Mouse (Mus musculus) retina, postnatal 1 day (tissue): Measurements from ENCODE around the gene Idua.
"Not testable (repeated sequence)": the region's sequence is repeated elsewhere in the genome, so short reads cannot be mapped to it uniquely, and the experiment has no call there.

Source experiments
- DNase-seq: peaks from one replicate; pipeline ENCODE4 v3.0.0-alpha.2; 2012

Gene Idua

GRCm38 (mm10) chr5:108659698-108660631, at the start of gene Idua:
Gene Idua (plus strand): TSS chr5:108660331.
- DNase-seq, result no peak

- DNase-seq, result no peak
These were observed 49.7 kb upstream of the Idua start for GRCm38 (mm10) chr5:108610426-108610825.

- no peak for DNase-seq
These were observed 38.3 kb upstream of the Idua start for GRCm38 (mm10) chr5:108621870-108622269.

GRCm38 (mm10) chr5:108626050-108626660, 34.0 kb upstream of the Idua start:
- DNase-seq, result no peak

- no peak for DNase-seq
These were observed 31.1 kb upstream of the Idua start for GRCm38 (mm10) chr5:108628891-108629633.

DNA sequence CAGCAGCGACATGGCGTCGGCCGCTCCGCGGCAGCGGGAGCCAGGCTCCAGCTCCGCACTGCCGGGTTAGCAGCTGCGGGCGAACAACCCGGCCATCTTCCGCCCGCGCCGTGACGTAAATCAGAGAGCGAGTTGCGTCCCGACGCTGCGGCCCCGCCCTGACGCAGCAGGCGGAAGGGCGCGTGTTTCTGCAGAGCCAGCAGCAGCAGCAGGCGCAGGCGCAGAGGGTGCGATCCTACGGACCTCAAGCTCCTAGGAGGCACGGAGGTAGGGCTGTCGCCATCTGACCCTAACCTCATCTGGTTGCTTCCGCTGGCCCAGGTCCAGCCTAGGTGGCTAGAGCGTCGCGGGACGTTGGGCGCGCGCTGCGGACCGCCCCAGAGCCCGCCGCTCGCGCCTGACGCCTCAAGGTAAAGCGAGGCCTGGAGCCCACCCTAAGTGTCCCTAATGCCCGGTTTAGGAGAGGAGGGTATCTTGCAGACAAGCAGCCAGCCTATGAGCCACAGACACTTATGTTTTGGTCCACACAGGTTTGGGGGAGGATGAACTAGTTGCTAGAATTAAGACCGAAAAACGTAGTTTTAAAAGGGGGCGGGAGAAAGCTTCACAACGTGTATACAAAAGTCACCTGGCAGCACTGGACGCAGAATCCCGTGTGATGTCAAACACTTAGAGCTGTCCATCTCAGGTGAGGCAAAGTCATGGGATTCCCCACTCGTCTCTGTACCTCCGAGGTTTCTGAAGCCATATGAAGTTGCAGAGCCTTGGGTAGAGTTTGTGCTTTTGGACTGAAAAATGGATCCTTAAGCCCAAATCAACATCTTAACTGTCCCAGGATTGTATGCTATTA, 30.3 kb upstream of the Idua start, which contains the start of the genes Gak and Tmem175:
Gene Gak (minus strand): TSS at position 122 of the 850 bp plus-strand sequence.
Gene Tmem175 (plus strand): TSS at position 137 of the 850 bp plus-strand sequence.
- peak; percentile 97 for DNase-seq

DNA sequence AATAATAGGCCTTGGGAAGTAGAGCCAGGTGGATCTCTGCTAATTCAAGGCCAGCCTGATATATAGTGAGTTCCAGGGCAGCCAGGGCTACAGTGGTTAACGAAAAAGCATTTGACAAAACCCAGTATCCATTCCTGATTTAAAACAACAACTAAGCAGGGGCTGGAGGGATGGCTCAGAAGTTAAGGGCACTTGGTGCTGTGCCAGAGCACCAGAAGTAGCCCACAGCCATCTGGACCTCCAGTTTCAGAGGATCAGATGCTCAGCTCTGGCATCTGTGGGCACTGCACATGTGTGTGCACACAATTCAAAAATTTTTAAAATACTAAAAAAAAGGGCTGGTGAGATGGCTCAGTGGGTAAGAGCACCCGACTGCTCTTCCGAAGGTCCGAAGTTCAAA, 26.5 kb upstream of the Idua start:
- no peak for DNase-seq

DNA sequence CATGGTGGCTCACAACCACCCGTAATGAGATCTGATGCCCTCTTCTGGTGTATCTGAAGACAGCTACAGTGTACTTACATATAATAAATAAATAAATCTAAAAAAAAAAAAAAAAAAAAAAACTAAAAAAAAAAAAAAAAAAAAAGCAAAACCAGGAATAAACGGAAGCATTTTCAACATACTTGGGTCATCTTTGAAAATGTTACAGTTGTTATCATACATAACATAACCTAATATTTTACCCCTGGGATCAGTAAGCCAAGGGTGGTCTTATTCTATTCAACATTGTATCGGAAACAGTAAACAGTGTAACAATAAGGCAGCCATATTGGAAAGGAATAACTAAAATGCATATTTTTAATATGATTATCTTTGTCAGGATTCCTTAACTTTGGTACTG, 26.0 kb upstream of the Idua start:
- not testable (repeated sequence) for DNase-seq

GRCm38 (mm10) chr5:108636172-108636571, 24.0 kb upstream of the Idua start:
- no peak for DNase-seq

DNA sequence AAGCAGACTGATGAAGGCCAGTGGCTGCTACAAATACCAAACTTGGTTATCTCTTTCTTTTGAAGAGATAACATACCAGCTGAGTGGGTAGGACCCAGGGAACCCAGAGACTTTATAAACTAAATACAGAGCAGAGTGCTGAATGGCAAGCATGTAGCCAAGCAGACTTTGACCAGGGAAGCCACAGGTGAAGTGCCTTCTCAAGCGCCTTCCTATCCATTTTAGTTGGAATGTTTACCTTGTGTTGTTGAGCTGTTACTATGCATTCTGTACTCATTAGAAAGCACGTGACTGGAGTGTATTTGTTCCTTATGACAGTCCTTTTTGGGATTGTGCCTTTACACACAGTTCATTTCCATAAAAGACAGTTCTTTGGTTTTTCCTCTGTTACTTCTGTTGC, 16.5 kb upstream of the Idua start:
- DNase-seq, result no peak

- DNase-seq, result no peak
These were observed 14.3 kb upstream of the Idua start for GRCm38 (mm10) chr5:108645651-108646342.

DNA sequence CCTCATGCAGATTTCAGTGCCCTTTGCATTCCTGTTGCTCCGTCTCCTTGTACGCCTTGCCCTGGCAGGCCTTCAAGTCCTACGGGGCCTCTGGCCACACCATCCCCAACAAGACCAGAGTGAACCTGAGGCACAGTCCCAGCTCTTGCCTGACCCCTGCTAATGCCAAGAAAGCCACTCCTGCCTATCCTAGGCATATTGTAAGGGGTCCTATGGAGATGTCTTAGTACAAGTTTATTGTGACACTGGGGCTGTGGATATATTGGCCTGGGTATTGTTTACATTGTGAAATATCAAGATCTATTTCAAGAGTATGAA, 13.8 kb upstream of the Idua start:
- no peak for DNase-seq

DNA sequence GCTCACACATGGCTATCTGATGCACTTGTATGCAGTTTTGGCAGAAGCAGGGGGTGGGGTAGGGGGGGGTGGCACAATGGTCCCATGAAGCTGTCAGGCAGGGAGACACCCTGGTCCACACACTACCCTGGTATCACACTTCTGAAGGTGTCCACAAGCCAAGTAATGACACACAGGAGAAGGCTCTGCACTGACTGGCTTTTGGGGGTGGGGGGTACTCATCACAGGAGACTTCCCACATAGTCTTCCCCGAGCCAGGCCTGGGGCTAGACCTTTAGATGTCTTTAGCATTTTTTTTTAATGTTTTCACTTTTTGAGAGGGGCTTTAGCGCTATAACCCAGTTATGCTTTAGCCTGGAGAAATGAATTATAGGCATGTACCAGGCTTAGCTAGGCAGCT, 12.8 kb upstream of the Idua start:
- no peak for DNase-seq

- DNase-seq, result no peak
These were observed 12.2 kb upstream of the Idua start for GRCm38 (mm10) chr5:108647820-108648465.

DNA sequence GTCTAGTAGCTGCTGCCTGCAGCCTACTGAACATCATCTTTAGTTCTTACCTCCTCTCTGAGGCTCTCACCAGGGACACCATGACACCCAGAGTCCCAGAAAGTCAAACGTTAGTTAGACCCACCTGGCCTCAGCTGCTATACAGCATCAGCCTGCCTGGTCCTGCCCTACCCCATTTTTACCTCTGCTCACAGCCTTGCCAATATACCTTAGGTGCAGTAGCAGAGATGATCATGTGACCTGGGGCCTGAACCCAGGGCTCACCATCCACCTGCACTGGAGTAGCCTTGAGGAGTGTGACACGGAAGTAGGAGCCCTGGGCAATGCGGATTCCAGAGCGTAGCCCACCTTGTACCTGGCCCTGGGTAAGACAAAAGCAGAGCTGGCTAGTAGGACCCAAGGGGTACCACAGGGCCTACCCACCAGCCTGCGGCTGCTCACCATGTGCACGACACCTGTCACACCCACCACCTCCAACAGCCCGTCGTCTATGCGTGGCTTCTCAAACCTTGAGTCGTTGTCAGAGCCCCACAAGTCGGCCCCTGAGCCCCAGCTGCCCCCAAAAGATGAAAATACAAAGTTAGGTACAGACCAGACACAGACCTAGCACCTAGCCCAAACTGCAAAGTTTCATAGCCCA, 11.1 kb upstream of the Idua start:
- DNase-seq, result no peak

DNA sequence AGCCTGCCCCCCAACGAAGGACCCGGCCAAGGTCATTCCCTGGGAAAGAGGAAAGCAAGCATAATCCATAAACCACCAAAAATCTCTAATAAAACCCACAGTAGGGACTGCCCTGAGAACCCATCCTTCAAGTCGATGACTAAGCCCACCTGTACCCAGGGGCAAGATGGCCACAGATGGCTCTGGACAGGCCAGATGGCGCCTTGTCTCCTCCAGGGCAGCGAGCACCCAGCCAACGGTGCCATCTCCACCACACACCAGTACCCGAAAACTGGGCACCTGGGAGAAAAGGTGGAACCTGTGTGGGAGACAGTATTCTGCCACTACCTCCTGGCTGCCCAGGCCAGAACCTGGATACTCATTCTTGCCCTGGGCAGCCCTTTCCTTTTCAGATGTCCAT, 9.8 kb upstream of the Idua start:
- no peak for DNase-seq

- no peak for DNase-seq
These were observed 8.9 kb upstream of the Idua start for GRCm38 (mm10) chr5:108651136-108651720.

DNA sequence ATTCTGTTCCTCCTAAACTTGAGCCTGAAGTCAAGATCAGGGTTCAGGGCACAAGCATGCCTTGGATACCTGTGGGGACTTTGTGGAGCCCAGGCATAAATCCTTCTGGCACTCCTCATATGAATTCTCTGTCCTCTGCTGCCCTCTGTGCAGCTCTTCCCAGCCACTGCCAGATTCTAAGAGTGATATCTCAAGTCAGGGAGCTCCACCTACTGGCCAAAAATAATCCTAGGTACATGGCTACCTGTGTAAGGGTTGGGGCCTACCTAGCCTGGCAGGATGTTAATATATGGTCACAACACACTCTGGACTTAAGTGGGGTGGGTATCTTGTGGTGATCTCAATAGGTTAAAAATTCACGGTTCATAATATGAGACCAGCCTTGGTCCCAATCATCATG, 8.3 kb upstream of the Idua start:
- peak; percentile 78 for DNase-seq

GRCm38 (mm10) chr5:108653341-108653740, 6.8 kb upstream of the Idua start:
- no peak for DNase-seq

GRCm38 (mm10) chr5:108654444-108654990, 5.6 kb upstream of the Idua start:
- no peak for DNase-seq
